Mouse (Mus musculus): ENCODE data around the gene Lyzl4. TPM values are rescaled to one million over a fixed set of nuclear protein-coding genes. Genes with fewer than 3 reads are reported as not detected.
"Not testable (repeated sequence)": the region's sequence is repeated elsewhere in the genome, so short reads cannot be mapped to it uniquely, and the experiment has no call there.

Gene Lyzl4
- total and polyA plus RNA-seq, 3 experiments: not detected

DNA sequence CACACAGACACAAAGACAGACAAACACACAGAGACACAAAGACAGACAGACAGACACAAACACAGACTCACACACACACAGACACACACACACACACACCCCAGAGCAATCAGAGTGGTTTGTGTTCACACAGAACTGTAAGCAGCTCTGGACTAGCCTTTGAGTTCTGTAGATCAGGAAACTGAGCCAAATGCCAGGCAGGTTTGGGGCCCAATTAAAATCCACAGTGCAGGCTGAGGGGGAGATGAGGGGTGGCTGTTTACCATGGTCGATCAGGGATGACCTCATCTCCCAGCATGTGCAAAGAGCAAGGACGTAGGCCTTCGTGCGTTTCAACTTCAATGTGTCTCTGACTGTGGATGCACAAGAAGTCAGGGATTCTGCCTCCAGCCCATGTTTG, 47.1 kb downstream of the Lyzl4 start:
- no peaks in the 10 kb centered on the region for H3K36me3 ChIP-seq (ENCODE audit: control insufficient read depth in 1 of 2, insufficient read depth in 2 of 2, low read length in 2 of 2)
- no peaks in the 10 kb centered on the region for H3K79me2 ChIP-seq (ENCODE audit: control insufficient read depth, insufficient read depth, low read length, poor library complexity)
- H3K4me1 ChIP-seq (ENCODE audit: control insufficient read depth in 1 of 2, insufficient read depth in 2 of 2, low read length in 2 of 2): no peaks in the 10 kb centered on the region
- no peaks in the 10 kb centered on the region for H3K27me3 ChIP-seq (ENCODE audit: control insufficient read depth in 1 of 2, insufficient read depth in 2 of 2, low read length in 2 of 2)
- no peaks in the 10 kb centered on the region for H3K9me3 ChIP-seq (replicated peaks; ENCODE audit: insufficient read depth, low read length)
- no peak overlapping the region for H3K27ac ChIP-seq (ENCODE audit: control insufficient read depth, low read depth, low read length)
- no peak for DNase-seq (ENCODE audit: low read depth, low spot score)
- no peak for TF ChIP-seq E2F4 (IDR thresholded peaks at IDR 0.05; ENCODE audit: borderline replicate concordance, low read depth, low read length)
- no peak for TF ChIP-seq MYB (IDR thresholded peaks at IDR 0.05; ENCODE audit: low read depth, low read length)
- no peak for TF ChIP-seq GATA1 (IDR thresholded peaks at IDR 0.05; ENCODE audit: low read depth, low read length)
- no peak for TF ChIP-seq MEF2A (IDR thresholded peaks at IDR 0.05; ENCODE audit: extremely low read depth, insufficient replicate concordance, low read depth, low read length, poor library complexity, severe bottlenecking)
- no peak for TF ChIP-seq GABPA (IDR thresholded peaks at IDR 0.05; ENCODE audit: low read depth, low read length)
- TF ChIP-seq ETS1 (IDR thresholded peaks at IDR 0.05; ENCODE audit: low read depth, low read length): no peak
- no peak overlapping the region for H3K4me3 ChIP-seq (ENCODE audit: control insufficient read depth in 1 of 2, insufficient read depth in 1 of 2, low read depth in 2 of 2, low read length in 2 of 2)
- H3K9ac ChIP-seq (ENCODE audit: control insufficient read depth, low read depth, low read length, poor library complexity, severe bottlenecking): no peak overlapping the region

DNA sequence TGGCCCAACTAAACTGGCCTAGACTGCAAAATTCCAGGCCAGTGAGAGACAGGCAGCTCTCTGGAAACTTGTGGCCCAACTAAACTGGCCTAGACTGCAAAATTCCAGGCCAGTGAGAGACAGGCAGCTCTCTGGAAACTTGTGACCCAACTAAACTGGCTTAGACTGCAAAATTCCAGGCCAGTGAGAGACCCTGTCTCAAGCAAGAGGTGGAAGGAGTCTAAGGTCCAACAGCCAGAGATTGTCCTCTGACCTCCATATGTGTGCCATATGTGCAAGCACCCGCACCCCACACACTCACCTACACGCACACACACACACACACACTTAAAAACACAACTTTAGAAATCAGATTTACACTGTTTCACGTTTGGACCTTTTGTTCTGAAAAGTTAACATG, 48.1 kb downstream of the Lyzl4 start:
- H3K4me3 ChIP-seq (ENCODE audit: control insufficient read depth in 1 of 2, insufficient read depth in 1 of 2, low read depth in 2 of 2, low read length in 2 of 2); H3K9me3 ChIP-seq (replicated peaks; ENCODE audit: insufficient read depth, low read length); H3K4me1 ChIP-seq (ENCODE audit: control insufficient read depth in 1 of 2, insufficient read depth in 2 of 2, low read length in 2 of 2); H3K27me3 ChIP-seq (ENCODE audit: control insufficient read depth in 1 of 2, insufficient read depth in 2 of 2, low read length in 2 of 2); H3K9ac ChIP-seq (ENCODE audit: control insufficient read depth, low read depth, low read length, poor library complexity, severe bottlenecking); DNase-seq (ENCODE audit: low read depth, low spot score); H3K79me2 ChIP-seq (ENCODE audit: control insufficient read depth, insufficient read depth, low read length, poor library complexity); H3K27ac ChIP-seq (ENCODE audit: control insufficient read depth, low read depth, low read length); H3K36me3 ChIP-seq (ENCODE audit: control insufficient read depth in 1 of 2, insufficient read depth in 2 of 2, low read length in 2 of 2): not testable (repeated sequence)

DNA sequence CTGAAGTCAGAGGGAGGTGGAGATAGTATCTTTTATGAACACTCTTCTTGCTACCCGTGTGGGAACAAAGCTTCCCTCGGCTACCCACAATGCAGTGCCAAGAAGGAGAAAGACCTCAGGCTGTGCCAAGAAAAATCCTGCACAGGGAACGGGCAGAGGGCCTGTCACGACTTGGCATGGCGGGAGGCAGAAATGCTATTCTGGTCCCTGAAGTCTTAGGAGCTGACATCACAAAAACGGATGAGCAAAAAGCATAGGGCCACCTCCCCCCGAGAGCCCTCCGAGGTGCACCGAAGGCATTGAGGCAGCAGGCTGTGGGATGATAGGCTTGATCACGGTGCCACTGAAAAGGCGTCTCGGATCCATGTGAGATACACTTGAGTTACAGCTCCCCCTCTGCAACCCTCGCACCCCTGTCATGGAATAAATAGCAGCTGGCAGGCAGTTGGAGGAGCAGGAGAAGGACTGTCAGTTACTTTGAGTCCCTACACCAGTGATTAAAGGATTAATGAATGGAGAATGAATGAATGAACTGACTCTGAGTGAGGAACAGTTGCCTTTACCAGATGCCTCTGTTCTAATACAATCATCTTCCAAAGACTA, 48.8 kb downstream of the Lyzl4 start:
- Histone ChIP-seq H3K9ac (ENCODE audit: control insufficient read depth, low read depth, low read length, poor library complexity, severe bottlenecking) (no peak overlapping the region), H3K27ac (ENCODE audit: control insufficient read depth, low read depth, low read length) (no peak overlapping the region), H3K79me2 (ENCODE audit: control insufficient read depth, insufficient read depth, low read length, poor library complexity) (no peaks in the 10 kb centered on the region), H3K27me3 (ENCODE audit: control insufficient read depth in 1 of 2, insufficient read depth in 2 of 2, low read length in 2 of 2) (no peaks in the 10 kb centered on the region), H3K4me3 (ENCODE audit: control insufficient read depth in 1 of 2, insufficient read depth in 1 of 2, low read depth in 2 of 2, low read length in 2 of 2) (no peak overlapping the region), H3K9me3 (replicated peaks; ENCODE audit: insufficient read depth, low read length) (no peaks in the 10 kb centered on the region), H3K4me1 (ENCODE audit: control insufficient read depth in 1 of 2, insufficient read depth in 2 of 2, low read length in 2 of 2) (no peaks in the 10 kb centered on the region), H3K36me3 (ENCODE audit: control insufficient read depth in 1 of 2, insufficient read depth in 2 of 2, low read length in 2 of 2) (no peaks in the 10 kb centered on the region)
- no peak for DNase-seq (ENCODE audit: low read depth, low spot score)
- no peak for TF ChIP-seq CTCF (IDR thresholded peaks at IDR 0.05 in 2 of 3, conservative IDR thresholded peaks at IDR 0.05 in 1 of 3; ENCODE audit: control insufficient read depth in 1 of 3, insufficient read depth in 1 of 3, low read depth in 2 of 3, low read length in 3 of 3, poor library complexity in 1 of 3, severe bottlenecking in 1 of 3)
- no peak for TF ChIP-seq ZMIZ1 (IDR thresholded peaks at IDR 0.05; ENCODE audit: low read depth, low read length)
- TF ChIP-seq POLR2A (IDR thresholded peaks at IDR 0.05; ENCODE audit: control insufficient read depth in 1 of 2, insufficient read depth in 1 of 2, low read depth in 1 of 2, low read length in 2 of 2, poor library complexity in 1 of 2): no peak
- TF ChIP-seq MAX (IDR thresholded peaks at IDR 0.05; ENCODE audit: low read length): no peak
- no peak for TF ChIP-seq SIN3A (IDR thresholded peaks at IDR 0.05; ENCODE audit: low read length)
